Mouse (Mus musculus) T-helper 17 cell (primary cell): ENCODE measurements around the gene Slc44a4.

Source experiments
- in situ Hi-C, 2 experiments: fragments of 300-600 bp; cut with MboI, MseI; formaldehyde crosslinking; loops; 1 replicate in 1 of 2; 2 replicates in 1 of 2; pipeline ENCODE4 v1.15.1; 2025; ENCODE audit warnings: high pct_unique_total_duplicates in 2 of 2

Gene Slc44a4

DNA sequence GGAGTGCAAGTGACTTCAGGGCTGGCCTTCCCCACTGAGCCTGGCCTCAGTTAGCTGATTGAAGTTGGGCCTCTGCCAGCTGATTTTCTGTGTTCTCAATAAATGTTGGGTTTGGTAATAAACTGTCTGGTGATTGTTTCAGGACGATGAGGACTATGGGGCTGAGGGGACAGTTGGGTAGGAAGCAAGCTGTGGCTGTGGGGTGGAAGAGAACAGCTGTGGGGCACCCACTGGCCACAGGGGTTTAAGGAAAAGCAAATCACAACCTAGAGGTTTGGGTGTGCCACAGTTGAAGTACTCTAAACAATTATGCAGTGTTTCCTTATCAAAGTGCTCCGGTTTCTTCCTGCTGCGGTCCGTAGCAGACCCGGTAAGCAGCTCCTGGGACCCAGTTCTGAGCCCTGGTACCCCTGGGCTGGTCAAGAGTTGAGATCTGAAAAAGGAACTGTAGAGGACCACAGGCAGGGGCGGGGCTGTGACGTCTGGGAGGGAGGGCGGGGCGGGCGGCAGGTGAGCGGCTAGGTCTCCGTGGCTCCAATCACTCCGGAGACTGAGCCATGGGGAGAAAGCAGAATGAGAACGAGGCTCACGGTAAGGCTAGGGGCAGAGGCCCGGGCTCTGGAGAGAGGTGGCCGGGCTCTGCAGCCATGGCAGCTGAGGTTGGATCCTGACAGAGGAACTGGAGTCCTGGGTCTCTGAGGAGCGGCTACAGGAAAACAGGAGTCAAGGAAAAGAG lies at the start of gene Slc44a4:
TSS of gene Slc44a4 (plus strand) at position 537 of the 736 bp plus-strand sequence.
- in situ Hi-C loops, result loop anchor here in 1 of 2 experiments (5.0 kb wide), 1 partner anchor 52 kb away; the partner anchor contains the start of gene Cfb

DNA sequence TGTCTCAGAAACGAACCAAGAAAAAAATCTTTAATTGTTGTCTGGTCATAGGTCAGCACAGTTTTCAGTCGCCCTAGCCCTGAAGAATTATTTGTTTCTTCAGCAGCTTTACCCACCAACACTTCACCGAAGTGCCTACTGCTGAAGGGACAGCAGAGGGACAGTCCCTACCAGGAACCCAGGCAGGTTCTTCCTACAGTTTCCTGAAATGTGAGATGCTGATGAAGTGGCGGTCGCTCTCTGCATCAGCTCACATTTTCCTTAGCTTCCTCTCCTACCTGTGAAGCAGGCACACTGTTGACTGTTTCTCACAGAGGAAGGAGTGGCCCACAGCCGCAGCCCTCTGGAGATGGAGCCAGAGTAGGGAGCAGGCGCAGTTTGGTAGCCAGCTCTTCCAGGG lies 48.3 kb upstream of the Slc44a4 start:
- in situ Hi-C loops, result no loop called here

DNA sequence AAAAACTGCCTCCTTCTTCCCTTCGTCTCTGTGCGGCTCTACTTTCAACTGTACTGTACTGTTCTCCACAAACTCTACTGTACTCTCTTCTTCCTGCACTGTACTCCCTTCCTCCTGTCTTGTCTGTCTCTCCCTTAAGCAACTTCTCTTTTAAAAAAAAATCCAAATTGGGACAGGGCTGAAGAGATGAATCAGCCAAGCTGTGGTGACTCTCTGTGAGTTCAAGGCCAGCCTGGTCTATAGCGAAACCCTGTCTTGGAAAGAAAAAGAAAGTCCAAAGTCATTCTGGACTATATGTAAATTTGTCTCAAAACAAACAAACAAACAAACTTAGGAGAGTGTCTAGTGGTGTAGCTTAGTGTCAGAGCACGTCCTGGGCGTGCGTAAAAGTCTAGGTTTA lies 39.9 kb upstream of the Slc44a4 start:
- in situ Hi-C loops, result no loop called here

DNA sequence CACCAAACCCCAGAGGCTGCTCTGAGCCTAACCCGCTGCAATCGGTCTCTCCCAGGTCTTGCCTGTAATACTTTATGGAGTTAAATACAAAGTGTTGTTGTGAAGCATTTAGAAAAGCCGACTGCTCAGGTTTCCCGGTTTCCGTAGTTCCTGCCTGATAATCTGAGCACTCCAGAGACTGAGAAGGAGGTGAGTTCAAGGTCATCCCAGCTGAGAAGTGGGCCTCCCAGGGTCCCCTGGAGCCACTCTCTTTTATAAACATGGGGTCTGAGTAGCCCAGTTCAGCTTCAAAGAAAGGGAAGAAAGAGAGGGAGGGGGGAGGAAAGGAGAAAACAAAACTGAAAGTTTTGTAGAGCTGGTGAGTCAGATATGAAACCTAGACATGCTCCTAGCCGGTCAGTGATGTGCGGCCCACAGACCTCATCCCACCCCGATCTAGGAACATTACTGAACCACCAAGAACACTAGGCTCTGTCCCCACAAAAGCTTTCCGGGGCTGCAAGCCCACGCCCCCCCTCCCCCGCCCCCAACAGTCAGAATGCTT lies 34.9 kb upstream of the Slc44a4 start, which contains the start of gene Zbtb12:
TSS of gene Zbtb12 (plus strand) at position 148 of the 544 bp plus-strand sequence.
- in situ Hi-C loops, result no loop called here

DNA sequence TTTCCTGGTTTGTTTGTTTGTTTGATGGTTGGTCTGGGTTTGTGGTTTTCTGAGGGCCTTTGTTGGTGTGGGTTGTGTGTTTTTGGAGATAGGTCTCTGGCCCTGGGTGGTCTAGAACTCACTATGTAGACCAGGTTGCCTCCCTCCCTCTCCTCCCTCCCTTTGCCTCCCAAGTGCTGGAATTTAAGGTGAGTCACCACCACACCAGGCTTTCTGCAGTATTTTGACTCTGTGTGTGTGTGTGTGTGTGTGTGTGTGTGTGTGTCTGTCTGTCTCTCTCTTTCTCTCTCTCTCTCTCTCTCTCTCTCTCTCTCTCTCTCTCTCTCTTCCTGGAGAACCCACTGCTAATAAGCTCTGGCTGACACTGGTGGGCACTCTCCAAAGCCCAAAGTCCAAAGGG lies 33.1 kb upstream of the Slc44a4 start:
- in situ Hi-C loops, result no loop called here

DNA sequence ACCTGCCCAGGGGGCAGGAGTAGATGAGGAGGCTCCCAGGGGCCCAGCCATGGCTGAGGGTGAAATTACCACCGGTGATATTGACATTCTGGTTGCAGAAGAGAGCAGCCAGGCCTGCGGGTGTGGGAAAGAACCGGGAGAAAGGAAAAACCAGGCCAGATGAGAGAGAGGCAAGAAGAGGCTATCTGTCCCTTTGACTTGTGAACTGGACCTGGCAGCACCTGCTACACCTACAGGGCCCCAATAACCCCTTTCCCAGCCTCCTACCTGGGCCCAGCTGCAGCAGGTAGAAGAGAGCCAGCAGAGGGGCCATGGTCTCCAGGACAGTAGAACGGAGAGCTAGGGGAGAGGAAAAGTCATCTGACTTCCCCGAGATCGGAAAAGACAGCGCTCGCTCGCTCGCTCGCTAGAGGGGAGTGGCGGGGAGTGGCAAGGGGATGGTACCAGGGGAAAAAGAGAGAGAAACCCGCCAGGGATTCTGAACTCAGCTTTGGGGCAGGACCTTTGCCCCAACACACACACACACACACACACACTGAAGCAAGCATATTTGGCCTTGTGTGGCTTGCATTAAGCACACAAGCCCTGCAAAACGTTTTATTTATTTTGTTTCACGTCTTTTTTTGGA lies 32.5 kb upstream of the Slc44a4 start, which contains the start of gene Gm20547:
TSS of gene Gm20547 (minus strand) at position 360 of the 628 bp plus-strand sequence.
- in situ Hi-C loops, result no loop called here

DNA sequence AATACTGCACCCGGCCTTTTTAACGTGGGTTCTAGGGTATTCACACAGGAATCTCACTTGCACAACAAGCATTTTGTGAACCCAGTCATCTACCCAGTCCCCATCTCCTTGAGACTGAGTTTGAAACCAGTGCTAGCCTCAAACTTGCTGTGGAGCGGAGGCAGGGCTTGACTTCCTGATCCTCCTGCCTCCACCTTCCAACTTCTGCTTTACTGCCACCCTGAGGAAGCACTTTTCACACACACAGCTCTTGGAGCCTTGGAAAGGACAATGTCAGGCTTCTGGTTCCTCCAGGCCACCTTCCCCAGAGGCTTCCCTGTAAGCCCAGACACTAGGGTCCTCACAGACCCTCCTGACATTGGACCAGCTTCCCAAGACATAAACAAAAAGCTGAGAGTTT lies 30.9 kb upstream of the Slc44a4 start:
- in situ Hi-C loops, result no loop called here

DNA sequence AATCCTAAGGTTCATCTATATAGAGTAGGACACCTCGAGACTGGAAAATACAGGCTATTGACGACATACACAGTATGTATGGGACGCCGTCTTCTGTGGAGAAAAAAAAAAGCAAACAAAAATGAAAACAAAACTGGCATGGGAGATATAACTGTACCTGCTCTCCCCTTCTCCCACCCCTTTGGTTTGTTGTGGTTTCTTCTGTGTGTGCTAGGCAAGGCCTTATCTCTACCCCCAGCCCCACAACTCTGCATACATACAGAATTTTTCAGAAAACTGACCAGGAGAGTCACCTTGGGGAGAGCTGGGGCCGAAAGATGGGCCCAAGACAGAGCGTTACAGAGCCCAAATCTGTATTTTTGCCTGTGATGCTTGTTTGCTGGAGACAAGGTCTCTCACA lies 29.6 kb upstream of the Slc44a4 start:
- in situ Hi-C loops, result no loop called here

DNA sequence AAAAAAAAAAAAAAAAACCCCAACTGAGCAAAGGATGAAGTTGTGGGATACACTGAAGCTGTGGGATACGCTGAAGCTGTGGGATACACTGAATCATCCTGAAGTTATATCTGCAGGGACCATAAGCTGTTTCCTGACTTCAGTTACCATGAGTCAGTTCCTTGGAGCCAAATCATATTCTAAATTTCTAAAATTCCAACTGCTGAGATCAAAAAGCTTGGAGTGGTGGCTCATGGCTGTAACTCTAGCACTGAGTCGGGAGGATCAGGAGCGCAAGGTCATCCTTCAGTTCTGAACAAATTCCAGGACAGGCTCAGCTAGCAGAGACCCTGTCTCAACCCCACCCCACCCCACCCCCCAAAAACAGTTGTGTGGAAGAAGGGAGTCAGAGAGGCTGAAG lies 28.7 kb upstream of the Slc44a4 start:
- in situ Hi-C loops, result no loop called here

DNA sequence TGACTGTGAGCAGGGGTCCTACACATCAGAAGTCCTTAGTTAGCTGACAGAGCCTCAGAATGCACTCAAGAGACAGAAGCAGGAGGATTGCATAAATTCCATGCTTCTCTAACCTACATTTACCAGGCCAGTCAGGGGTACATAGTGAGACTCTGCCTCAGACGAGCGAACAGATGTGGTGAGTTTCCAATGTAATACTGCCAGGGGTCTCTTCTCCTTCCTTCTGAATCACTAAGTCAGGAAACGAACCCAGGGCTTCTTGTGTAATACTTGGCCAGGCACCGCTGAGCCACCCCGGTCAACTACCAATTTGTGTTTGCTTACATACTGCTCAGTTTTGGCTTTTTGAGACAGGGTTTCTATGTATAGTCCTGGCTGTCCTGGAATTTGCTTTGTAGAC lies 26.3 kb upstream of the Slc44a4 start:
- in situ Hi-C loops, result no loop called here

DNA sequence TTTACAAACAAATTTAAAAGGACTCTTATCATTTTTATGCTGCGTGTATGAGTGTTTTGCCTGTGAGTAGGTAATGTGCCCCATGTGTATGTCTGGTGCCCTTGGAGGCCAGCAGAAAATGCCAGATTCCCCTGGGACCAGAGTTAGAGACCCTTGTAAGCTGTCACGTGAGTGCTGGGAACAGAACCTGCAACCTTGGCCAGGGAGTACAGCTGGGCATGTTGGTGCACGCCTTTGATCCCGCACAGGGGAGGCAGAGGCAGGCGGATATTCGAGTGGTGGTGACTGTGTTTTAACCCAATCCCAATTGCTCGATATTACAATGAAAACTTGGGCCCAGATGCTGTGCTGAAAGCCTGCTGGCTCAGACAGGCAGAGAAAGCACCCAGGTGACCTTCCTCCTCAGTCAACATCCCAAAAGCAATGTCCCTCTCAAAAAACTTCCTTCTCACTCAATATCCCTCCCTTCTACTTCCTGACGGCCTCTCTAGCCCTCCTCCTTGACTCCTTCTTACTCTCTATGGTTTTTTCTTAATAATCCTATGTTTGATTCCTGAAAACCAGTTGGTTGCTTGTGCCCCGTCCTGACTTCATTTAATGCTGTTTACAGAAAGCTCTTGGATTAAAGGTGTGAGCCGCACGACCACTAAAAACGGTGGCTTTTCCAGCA lies 24.1 kb upstream of the Slc44a4 start:
- in situ Hi-C loops, result no loop called here

DNA sequence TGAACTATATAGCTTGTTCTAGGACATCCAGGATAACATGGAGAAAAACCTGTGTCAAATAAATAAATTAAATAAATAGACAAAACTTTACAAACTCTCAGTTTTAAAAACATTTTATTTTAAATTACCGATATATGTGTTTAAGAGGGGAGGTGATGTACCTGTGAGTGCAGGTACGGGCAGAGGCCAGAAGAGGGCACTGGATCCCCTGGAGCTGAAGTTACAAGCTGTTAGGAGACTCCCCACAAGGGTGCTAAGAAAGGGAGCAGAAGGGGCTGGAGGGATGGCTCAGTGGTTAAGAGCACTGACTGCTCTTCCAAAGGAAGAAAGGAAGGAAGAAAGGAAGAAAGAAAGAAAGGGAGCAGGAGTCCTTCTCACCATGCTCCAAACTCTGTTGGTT lies 22.9 kb upstream of the Slc44a4 start:
- in situ Hi-C loops, result no loop called here

DNA sequence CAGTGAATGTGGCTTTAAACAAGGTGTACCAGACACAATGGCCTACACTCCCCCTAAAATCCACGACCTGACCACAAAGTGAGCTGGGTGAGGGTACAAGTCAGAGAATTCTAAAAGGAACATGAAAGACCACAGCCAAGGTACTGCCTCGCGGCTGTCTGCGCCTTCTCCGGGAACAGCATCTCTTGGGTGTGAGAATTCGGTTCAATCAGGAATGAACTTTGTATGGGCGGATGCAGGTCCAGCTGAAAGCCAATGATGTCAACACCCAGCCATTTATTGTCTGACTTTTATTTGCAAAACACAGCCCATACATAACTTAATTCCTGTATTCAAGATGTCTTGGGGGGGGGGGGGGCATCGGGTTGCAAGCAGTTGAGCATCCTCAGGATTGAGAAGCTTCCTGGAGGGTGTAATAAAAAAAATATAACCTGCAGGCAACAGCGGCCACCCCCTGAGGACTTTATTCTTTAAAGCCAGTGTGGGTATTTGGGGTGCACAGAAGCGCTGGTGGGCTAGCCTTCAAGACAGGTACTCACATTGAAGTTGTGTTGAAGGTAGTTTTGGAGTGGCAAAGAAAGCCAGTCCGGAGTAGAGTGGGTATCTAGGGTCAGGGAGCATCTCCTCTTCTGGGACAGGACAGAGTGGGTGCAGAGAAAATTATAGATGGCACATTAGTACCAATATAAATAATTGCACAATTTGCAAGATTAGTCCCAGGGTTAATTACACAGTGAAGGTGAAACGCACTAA lies 21.0 kb upstream of the Slc44a4 start:
- in situ Hi-C loops, result no loop called here

DNA sequence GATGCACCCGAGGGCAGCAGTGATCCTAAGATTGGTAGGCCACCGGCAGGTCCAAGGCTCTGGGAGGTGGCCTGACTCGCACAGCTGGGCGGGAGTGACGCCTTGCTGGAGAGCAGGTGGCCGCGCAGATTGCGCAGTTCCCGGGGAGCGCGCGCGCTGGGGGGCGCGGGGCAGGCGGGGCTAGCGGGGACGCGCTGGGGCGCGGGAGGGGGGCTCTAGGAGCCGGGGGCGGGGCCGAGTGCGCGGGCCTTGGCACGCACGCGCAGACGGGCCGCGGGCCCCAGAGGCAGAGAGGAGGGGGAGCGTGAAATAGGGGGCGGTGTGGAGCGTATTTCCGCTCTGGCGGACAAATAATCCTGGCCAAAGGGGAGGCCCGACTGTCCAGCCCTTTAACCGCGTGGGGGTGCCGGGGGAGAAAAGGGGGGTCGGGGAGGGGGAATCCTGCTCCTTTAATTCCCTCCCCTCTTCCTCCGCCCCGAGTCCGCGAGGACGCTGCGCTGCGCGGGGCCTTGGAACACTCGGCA lies 20.1 kb upstream of the Slc44a4 start:
- in situ Hi-C loops, result no loop called here

DNA sequence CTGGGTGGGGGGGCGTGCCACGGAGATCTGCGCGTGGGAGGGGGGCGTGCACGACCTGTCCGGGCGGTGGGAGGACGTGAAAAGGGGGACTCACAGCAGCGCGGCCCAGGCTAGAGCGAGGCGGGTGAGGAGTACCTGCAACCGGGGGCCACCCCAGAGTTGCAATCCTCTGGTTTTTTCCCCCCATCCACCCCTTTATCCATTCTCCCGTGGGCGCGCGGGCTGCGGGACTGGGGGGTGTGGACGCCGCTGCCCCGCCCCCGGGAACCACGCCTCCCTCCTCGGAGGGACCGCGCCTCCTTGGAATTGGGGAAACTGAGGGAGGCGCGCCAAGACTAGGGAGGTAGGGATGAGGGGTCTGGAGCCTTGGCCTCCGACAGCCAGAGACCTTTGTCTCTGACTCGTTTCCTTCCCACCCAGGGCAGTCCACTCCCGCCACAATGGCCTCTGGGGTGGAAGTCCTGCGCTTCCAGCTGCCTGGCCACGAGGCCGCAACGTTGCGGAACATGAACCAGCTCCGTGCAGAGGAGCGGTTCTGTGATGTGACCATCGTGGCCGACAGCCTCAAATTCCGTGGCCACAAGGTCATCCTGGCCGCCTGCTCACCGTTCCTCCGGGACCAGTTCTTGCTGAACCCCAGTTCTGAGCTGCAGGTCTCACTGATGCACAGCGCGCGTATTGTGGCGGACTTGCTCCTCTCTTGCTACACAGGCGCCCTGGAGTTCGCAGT lies 19.3 kb upstream of the Slc44a4 start:
- in situ Hi-C loops, result no loop called here

DNA sequence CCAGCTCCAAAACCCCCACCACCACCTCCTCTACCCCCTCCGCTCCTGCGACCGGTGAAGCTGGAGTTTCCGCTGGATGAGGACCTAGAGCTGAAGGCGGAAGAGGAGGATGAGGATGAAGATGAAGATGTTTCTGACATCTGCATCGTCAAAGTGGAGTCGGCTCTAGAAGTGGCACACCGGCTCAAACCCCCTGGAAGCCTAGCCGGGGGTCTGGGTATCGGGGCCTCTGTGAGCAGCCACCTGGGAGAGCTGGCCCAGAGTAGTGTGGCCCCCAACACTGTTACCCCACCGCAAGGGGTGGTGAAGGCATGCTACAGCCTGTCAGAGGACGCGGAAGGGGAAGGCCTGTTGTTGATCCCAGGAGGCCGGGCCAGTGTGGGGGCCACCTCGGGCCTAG lies 18.5 kb upstream of the Slc44a4 start:
- in situ Hi-C loops, result no loop called here

DNA sequence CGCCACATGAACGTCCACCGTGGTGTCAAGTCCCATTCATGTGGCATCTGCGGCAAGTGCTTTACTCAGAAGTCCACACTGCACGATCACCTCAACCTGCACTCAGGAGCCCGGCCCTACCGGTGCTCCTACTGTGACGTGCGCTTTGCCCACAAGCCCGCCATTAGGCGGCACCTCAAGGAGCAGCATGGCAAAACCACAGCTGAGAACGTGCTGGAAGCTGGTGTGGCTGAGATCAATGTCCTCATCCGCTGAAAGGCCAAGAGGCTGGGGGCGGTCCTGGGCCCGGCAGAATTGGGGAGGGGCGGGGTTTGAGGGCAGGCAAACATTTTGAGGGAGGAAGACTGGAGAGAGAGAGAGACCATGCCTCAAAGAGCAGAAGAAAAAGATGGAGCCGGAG lies 17.9 kb upstream of the Slc44a4 start:
- in situ Hi-C loops, result no loop called here

DNA sequence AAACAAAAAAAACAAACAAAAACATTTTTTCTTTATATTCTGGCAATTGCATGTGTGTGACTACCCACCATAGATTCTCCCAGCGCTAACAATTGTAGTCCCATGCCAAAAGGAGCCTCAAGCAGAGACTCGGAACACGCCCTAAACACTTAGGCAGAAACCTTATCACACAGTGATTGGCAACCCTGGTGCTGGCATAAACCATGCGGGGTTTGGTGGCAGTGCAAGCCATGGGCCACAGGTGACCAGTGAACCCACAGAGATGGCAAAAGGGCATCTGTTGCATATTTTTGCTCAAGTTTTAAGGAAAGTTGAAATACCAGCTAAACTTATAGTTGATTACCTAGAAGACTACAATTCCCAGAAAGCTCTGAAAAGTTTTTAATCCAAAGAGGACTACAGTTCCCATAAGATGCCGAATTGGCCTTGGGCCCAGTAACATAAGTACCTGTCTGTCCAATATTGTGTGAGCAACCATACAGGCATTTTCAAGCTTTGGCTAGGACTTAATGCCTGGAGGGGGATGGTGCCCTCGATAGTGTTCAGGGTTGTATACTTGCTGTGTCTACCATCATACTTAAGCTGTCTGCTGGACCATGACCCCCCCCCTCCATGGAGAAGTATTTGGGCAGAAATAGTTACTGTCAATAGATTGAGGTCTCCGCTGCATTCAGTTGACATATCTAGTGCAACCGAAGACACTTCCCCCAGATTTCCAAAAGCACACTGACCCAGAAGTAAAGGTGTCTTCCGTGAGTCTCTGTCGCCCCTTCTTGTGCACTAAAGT lies 16.7 kb upstream of the Slc44a4 start:
- in situ Hi-C loops, result no loop called here

DNA sequence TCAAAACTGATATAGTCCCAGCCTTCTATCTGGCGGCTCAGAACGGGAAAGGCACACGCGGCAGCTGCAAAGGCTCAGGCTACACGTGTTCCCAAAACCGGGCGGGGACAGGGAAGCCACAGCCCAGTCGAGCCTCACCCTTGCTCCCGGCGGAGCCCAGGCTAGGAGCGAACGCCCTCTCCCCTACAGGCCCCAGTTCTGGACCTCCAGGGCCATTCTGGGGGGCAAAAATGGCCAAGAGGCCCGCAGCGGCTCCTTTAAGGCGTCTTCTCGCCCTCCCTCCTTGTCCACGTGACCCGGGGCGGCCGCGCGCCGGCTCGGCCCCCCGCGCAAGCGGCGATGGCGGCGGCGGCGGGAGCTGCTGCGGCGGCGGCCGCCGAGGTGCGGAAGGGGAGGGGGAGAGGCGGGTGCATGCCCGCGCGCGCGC lies 16.1 kb upstream of the Slc44a4 start, which contains the start of the genes C2 and Ehmt2:
TSS of gene C2 (minus strand) at position 106 of the 427 bp plus-strand sequence.
TSS of gene Ehmt2 (plus strand) at position 310 of the 427 bp plus-strand sequence.
- in situ Hi-C loops, result no loop called here

DNA sequence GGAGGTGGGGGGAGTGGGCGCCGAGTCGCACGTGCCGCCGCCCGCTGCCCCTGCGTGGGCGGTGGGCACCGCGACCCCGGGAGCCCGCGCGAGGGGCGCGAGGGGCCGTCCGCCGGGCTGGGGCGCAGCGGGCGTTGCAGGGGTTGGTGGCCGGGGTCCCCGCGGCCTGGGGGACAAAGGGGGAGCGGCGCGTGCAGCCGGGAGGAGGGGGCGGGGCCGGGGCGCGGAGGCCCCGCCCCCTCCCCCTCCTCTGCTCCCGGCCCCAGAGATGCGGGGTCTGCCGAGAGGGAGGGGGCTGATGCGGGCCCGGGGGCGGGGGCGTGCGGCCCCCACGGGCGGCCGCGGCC lies 15.6 kb upstream of the Slc44a4 start:
- in situ Hi-C loops, result no loop called here
